Comparison of ENCODE assay signal across 7 mouse cellular contexts in the genomic region with DNA sequence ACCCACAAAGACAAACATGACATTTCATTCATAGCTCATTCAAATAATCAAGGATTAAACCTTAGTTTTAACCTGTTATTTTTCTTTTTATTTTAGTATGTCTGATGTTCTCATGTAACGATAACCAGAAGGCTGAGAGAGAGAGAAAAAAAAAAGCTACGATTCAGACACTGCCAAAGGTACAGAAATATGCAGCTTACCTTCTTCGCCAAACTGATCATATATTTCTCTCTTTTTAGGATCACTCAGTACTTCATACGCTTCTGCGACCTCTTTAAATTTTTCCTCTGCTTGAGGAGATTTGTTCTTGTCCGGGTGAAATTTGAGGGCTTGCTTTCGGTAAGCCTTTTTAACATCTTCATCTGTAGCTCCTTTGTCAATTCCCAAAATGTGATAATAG. TPM values are rescaled to one million over a fixed set of nuclear protein-coding genes. Genes with fewer than 3 reads are reported as not detected.
DNase-seq lines count a peak whose midpoint lies in the region; ATAC-seq and TF ChIP-seq lines count a peak whose summit lies in the region.

No protein-coding gene starts in this region.

- peak overlapping the region; percentile 53 for H3K9ac ChIP-seq in lung, embryonic 15.5 days
- peak overlapping the region; percentile 39 for H3K9ac ChIP-seq in embryonic facial prominence, embryonic 15.5 days

- no peaks in the 10 kb centered on the region for H3K27me3 ChIP-seq in lung, embryonic 15.5 days
- H3K27me3 ChIP-seq in embryonic facial prominence, embryonic 15.5 days, result no peaks in the 10 kb centered on the region
- H3K27me3 ChIP-seq in limb, embryonic 10.5 days (ENCODE audit: low read depth, poor library complexity, severe bottlenecking), result no peaks in the 10 kb centered on the region
- H3K27me3 ChIP-seq in small intestine, adult 2 months (ENCODE audit: control insufficient read depth, insufficient read depth, low read length), result no peaks in the 10 kb centered on the region

- intact Hi-C loops in left cerebral cortex, postnatal 25 days (cut with DNase I), result loop anchor here (1.0 to 2.0 kb wide), 2 partner anchors 17 to 82 kb away; partner anchors contain the start of genes Dnajb4 and Fubp1

- peaks cover 26% of the 10 kb centered on the region for H3K4me1 ChIP-seq in lung, embryonic 15.5 days
- peaks cover 9% of the 10 kb centered on the region for H3K4me1 ChIP-seq in embryonic facial prominence, embryonic 15.5 days
- peaks cover 20% of the 10 kb centered on the region for H3K4me1 ChIP-seq in limb, embryonic 10.5 days
- no peaks in the 10 kb centered on the region; the same call in 1 of the 2 replicates for H3K4me1 ChIP-seq in small intestine, adult 2 months (ENCODE audit: control insufficient read depth, insufficient read depth, insufficient read length, low read length)

- H3K27ac ChIP-seq in lung, embryonic 15.5 days, result peak overlapping the region; percentile 89
- H3K27ac ChIP-seq in embryonic facial prominence, embryonic 15.5 days (replicated peaks), result peak overlapping the region; percentile 92
- peak overlapping the region; percentile 81 for H3K27ac ChIP-seq in limb, embryonic 10.5 days
- peak overlapping the region; percentile 83 for H3K27ac ChIP-seq in small intestine, adult 2 months (ENCODE audit: insufficient read depth, low read depth, low read length)

- peak overlapping the region; percentile 50 for H3K4me3 ChIP-seq in lung, embryonic 15.5 days
- H3K4me3 ChIP-seq in embryonic facial prominence, embryonic 15.5 days (replicated peaks), result peak overlapping the region; percentile 54
- peak overlapping the region; percentile 60 for H3K4me3 ChIP-seq in limb, embryonic 10.5 days
- no peak overlapping the region for H3K4me3 ChIP-seq in small intestine, adult 2 months (ENCODE audit: low read depth, low read length)

- peak overlapping the region; percentile 55 for H3K4me2 ChIP-seq in lung, embryonic 15.5 days
- H3K4me2 ChIP-seq in embryonic facial prominence, embryonic 15.5 days (replicated peaks), result peak overlapping the region; percentile 56

- no peak for TF ChIP-seq POLR2A in small intestine, adult 2 months (IDR thresholded peaks at IDR 0.05; ENCODE audit: low read depth, low read length)

- DNase-seq in lung, postnatal 36 days, result no peak
- DNase-seq in limb, embryonic 10.5 days (ENCODE audit: low spot score), result no peak
- no peak for DNase-seq in spleen, postnatal 14 days (ENCODE audit: low spot score in 2 of 2)
- no peak for DNase-seq in left cerebral cortex, postnatal 25 days (ENCODE audit: low spot score in 2 of 2)

- WGBS in lung, embryonic 15.5 days, result 3% methylated on average over 7 of the region's 7 CpGs
- under 1% methylated on average over 7 of the region's 7 CpGs for WGBS in embryonic facial prominence, embryonic 15.5 days
- WGBS in limb, embryonic 10.5 days, result 22% methylated on average over 7 of the region's 7 CpGs
- 1% methylated on average over 7 of the region's 7 CpGs for WGBS in small intestine, adult 2 months

- H3K9me3 ChIP-seq in lung, embryonic 15.5 days, result no peaks in the 10 kb centered on the region
- H3K9me3 ChIP-seq in embryonic facial prominence, embryonic 15.5 days (replicated peaks), result no peaks in the 10 kb centered on the region
- H3K9me3 ChIP-seq in limb, embryonic 10.5 days (replicated peaks), result no peaks in the 10 kb centered on the region

- no peak for TF ChIP-seq CTCF in small intestine, adult 2 months (IDR thresholded peaks at IDR 0.05; ENCODE audit: extremely low read depth, insufficient read length, insufficient replicate concordance, low read depth, low read length)

- no peaks in the 10 kb centered on the region for H3K36me3 ChIP-seq in lung, embryonic 15.5 days
- no peaks in the 10 kb centered on the region for H3K36me3 ChIP-seq in embryonic facial prominence, embryonic 15.5 days
- H3K36me3 ChIP-seq in limb, embryonic 10.5 days, result no peaks in the 10 kb centered on the region
- no peaks in the 10 kb centered on the region for H3K36me3 ChIP-seq in small intestine, adult 2 months (ENCODE audit: control insufficient read depth, insufficient read depth, low read length)

- ATAC-seq in lung, embryonic 15.5 days (ENCODE audit: borderline replicate concordance, extremely low read depth, low FRiP score, low TSS enrichment), result no peak
- ATAC-seq in embryonic facial prominence, embryonic 15.5 days (ENCODE audit: insufficient number of reproducible peaks, low FRiP score, low TSS enrichment, low read depth), result no peak

RNA-seq across cellular contexts. Expression of gene Dnajb4, which starts 16.9 kb away (rescaled TPM):
- 38.2 and 41.4 TPM in 2 replicates for polyA plus RNA-seq in lung, embryonic 15.5 days (2015; fragmentation: Nextera tagmentation; extraction: Ambion mirVana)
- 33.8 and 34.2 TPM in 2 replicates for polyA plus RNA-seq in embryonic facial prominence, embryonic 15.5 days (2015; fragmentation: Nextera tagmentation; extraction: Ambion mirVana)
- 14.0 and 20.7 TPM in 2 replicates for polyA plus RNA-seq in limb, embryonic 10.5 days (2016; fragmentation: Nextera tagmentation; extraction: Ambion mirVana)
- polyA plus RNA-seq in small intestine, adult 2 months (2012; rRNA removed), result 0.48 and 1.4 TPM in 2 replicates
- 10 to 100 TPM; 71.5 to 72.5 TPM for total RNA-seq in left cerebral cortex, postnatal 25 days (2021)

RNA-seq across cellular contexts. Expression of gene Fubp1, which starts 17.0 kb away (rescaled TPM):
- polyA plus RNA-seq in lung, embryonic 15.5 days (2015; fragmentation: Nextera tagmentation; extraction: Ambion mirVana), result 261 and 272 TPM in 2 replicates
- 202 and 211 TPM in 2 replicates for polyA plus RNA-seq in embryonic facial prominence, embryonic 15.5 days (2015; fragmentation: Nextera tagmentation; extraction: Ambion mirVana)
- polyA plus RNA-seq in limb, embryonic 10.5 days (2016; fragmentation: Nextera tagmentation; extraction: Ambion mirVana), result 412 and 467 TPM in 2 replicates
- 9.3 and 18.4 TPM in 2 replicates for polyA plus RNA-seq in small intestine, adult 2 months (2012; rRNA removed)
- 100 to 1,000 TPM; 115 to 128 TPM for total RNA-seq in left cerebral cortex, postnatal 25 days (2021)

RNA-seq across cellular contexts. Expression of gene Gipc2, which starts 27.1 kb away (rescaled TPM):
- 10.0 and 11.2 TPM in 2 replicates for polyA plus RNA-seq in lung, embryonic 15.5 days (2015; fragmentation: Nextera tagmentation; extraction: Ambion mirVana)
- polyA plus RNA-seq in embryonic facial prominence, embryonic 15.5 days (2015; fragmentation: Nextera tagmentation; extraction: Ambion mirVana), result 4.5 and 8.6 TPM in 2 replicates
- 2.1 and 4.5 TPM in 2 replicates for polyA plus RNA-seq in limb, embryonic 10.5 days (2016; fragmentation: Nextera tagmentation; extraction: Ambion mirVana)
- 52.0 and 121 TPM in 2 replicates for polyA plus RNA-seq in small intestine, adult 2 months (2012; rRNA removed)
- total RNA-seq in left cerebral cortex, postnatal 25 days (2021), result 1 to 10 TPM; 1.8 to 5.8 TPM

Comparison
In these comparisons a context has a peak if more than half of its experiments do, and no peak if none do; other contexts are left out.
1. RNA of gene Fubp1, which starts 17.0 kb away (polyA plus RNA-seq): 412 to 467 TPM in limb, embryonic 10.5 days, 261 to 272 TPM in lung, embryonic 15.5 days and 202 to 211 TPM in embryonic facial prominence, embryonic 15.5 days; 9.3 to 18.4 TPM in small intestine, adult 2 months; every median in the first group is over 10 times any median in the second.
2. Peak in every context shown above with its lines, with median percentiles within 50 percentile points of each other: H3K27ac ChIP-seq.